Mouse (Mus musculus): ENCODE data around the gene Exosc10. TPM values are rescaled to one million over a fixed set of nuclear protein-coding genes. Genes with fewer than 3 reads are reported as not detected.

Gene Exosc10
- polyA plus RNA-seq, 1 experiment from 2014 or later: 101 TPM

GRCm38 (mm10) chr4:148562676-148563075, 4.4 kb downstream of the Exosc10 start:
- 0 out of 2 replicates have a peak, but pooled peaks cover 3% of the 10 kb centered on the region for H3K4me1 ChIP-seq (ENCODE audit: control insufficient read depth, insufficient read depth, low read length)
- H3K9ac ChIP-seq (ENCODE audit: low read depth, low read length): no peak overlapping the region
- ATAC-seq (ENCODE audit: low FRiP score, low TSS enrichment): no peak
- H3K4me2 ChIP-seq (replicated peaks; ENCODE audit: low read depth, low read length): no peak overlapping the region
- no peaks in the 10 kb centered on the region for H3K9me3 ChIP-seq (ENCODE audit: control insufficient read depth, low read length)
- 97% methylated on average over 17 of the region's 17 CpGs for WGBS
- H3K27ac ChIP-seq (ENCODE audit: low read depth, low read length): no peak overlapping the region
- H3K4me3 ChIP-seq (ENCODE audit: low read length): no peak overlapping the region
- no peaks in the 10 kb centered on the region for H3K27me3 ChIP-seq (ENCODE audit: control insufficient read depth, insufficient read depth, low read length)
- peaks cover 78% of the 10 kb centered on the region for H3K36me3 ChIP-seq (ENCODE audit: control insufficient read depth, insufficient read depth, low read length)

GRCm38 (mm10) chr4:148563595-148563994, 5.4 kb downstream of the Exosc10 start:
- ATAC-seq (ENCODE audit: low FRiP score, low TSS enrichment): no peak
- Histone ChIP-seq H3K4me3 (ENCODE audit: low read length) (no peak overlapping the region), H3K9ac (ENCODE audit: low read depth, low read length) (no peak overlapping the region), H3K27ac (ENCODE audit: low read depth, low read length) (no peak overlapping the region), H3K4me2 (replicated peaks; ENCODE audit: low read depth, low read length) (no peak overlapping the region), H3K36me3 (ENCODE audit: control insufficient read depth, insufficient read depth, low read length) (peaks cover 87% of the 10 kb centered on the region), H3K9me3 (ENCODE audit: control insufficient read depth, low read length) (no peaks in the 10 kb centered on the region), H3K4me1 (ENCODE audit: control insufficient read depth, insufficient read depth, low read length) (0 out of 2 replicates have a peak, but pooled peaks cover 3% of the 10 kb centered on the region), H3K27me3 (ENCODE audit: control insufficient read depth, insufficient read depth, low read length) (no peaks in the 10 kb centered on the region)
- 92% methylated on average over 12 of the region's 12 CpGs for WGBS

DNA sequence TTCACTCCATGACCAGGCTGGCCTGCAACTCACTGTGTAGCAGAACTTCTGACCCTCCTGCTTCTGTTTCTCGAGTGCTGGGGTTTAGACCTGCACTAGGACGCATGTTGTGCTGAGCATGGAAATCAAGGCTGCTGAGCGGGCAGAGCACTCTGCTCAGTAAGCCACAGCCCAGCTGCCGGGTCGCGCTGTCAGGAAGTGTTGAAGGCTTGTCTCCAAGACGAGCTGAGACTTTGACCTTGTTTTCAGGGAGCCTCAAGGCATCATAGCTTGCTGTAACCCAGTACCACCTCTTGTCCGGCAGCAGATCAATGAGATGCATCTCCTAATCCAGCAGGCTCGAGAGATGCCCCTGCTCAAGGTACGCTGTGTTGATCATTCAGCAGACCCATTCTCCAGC, 11.9 kb downstream of the Exosc10 start:
- H3K4me1 ChIP-seq (ENCODE audit: control insufficient read depth, insufficient read depth, low read length): no peaks in the 10 kb centered on the region
- WGBS: 92% methylated on average over 10 of the region's 10 CpGs
- peaks cover 98% of the 10 kb centered on the region for H3K36me3 ChIP-seq (ENCODE audit: control insufficient read depth, insufficient read depth, low read length)
- H3K4me2 ChIP-seq (replicated peaks; ENCODE audit: low read depth, low read length): no peak overlapping the region
- no peak overlapping the region for H3K4me3 ChIP-seq (ENCODE audit: low read length)
- H3K27ac ChIP-seq (ENCODE audit: low read depth, low read length): no peak overlapping the region
- no peaks in the 10 kb centered on the region for H3K9me3 ChIP-seq (ENCODE audit: control insufficient read depth, low read length)
- no peak overlapping the region for H3K9ac ChIP-seq (ENCODE audit: low read depth, low read length)
- no peaks in the 10 kb centered on the region for H3K27me3 ChIP-seq (ENCODE audit: control insufficient read depth, insufficient read depth, low read length)
- ATAC-seq (ENCODE audit: low FRiP score, low TSS enrichment): no peak

DNA sequence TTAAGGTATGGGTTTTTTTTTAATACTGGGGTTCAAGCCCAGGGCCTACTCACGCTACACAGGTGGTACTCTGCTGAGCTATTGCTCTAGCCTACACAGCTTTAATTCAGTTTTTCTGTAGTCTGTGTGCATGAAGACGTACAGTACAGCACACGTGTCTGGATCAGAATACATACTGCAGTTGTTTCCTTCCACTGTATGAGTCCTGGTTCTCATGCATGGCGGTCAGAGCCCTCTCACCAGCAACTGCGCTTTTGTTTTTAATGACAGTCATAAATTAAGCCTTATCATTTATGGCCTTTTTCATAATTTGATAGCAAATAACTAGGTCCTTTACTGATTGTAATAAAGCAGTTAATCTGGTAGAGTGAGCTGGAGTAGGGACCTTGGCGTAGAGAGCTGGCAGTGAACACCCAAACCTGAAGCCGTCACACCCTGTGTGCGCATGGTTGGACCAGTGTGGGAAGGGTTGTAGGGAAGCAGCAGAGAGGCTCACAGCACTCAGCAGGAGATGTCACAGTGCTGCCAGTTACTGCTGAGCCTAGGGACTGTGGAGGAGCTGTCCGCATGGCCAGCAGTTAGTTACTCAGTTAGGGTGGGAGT, 12.6 kb downstream of the Exosc10 start:
- H3K4me1 ChIP-seq (ENCODE audit: control insufficient read depth, insufficient read depth, low read length): no peaks in the 10 kb centered on the region
- no peaks in the 10 kb centered on the region for H3K9me3 ChIP-seq (ENCODE audit: control insufficient read depth, low read length)
- H3K4me2 ChIP-seq (replicated peaks; ENCODE audit: low read depth, low read length): no peak overlapping the region
- WGBS: 93% methylated on average over 9 of the region's 9 CpGs
- H3K36me3 ChIP-seq (ENCODE audit: control insufficient read depth, insufficient read depth, low read length): peaks cover 98% of the 10 kb centered on the region
- H3K27me3 ChIP-seq (ENCODE audit: control insufficient read depth, insufficient read depth, low read length): no peaks in the 10 kb centered on the region
- no peak overlapping the region for H3K9ac ChIP-seq (ENCODE audit: low read depth, low read length)
- no peak overlapping the region for H3K27ac ChIP-seq (ENCODE audit: low read depth, low read length)
- no peak overlapping the region for H3K4me3 ChIP-seq (ENCODE audit: low read length)
- ATAC-seq (ENCODE audit: low FRiP score, low TSS enrichment): no peak

- Histone ChIP-seq H3K9me3 (ENCODE audit: control insufficient read depth, low read length) (no peaks in the 10 kb centered on the region), H3K4me2 (replicated peaks; ENCODE audit: low read depth, low read length) (no peak overlapping the region), H3K4me1 (ENCODE audit: control insufficient read depth, insufficient read depth, low read length) (no peaks in the 10 kb centered on the region), H3K27ac (ENCODE audit: low read depth, low read length) (no peak overlapping the region), H3K4me3 (ENCODE audit: low read length) (no peak overlapping the region), H3K9ac (ENCODE audit: low read depth, low read length) (no peak overlapping the region), H3K27me3 (ENCODE audit: control insufficient read depth, insufficient read depth, low read length) (no peaks in the 10 kb centered on the region), H3K36me3 (ENCODE audit: control insufficient read depth, insufficient read depth, low read length) (peaks cover 97% of the 10 kb centered on the region)
- ATAC-seq (ENCODE audit: low FRiP score, low TSS enrichment): no peak
- WGBS: 94% methylated on average over 7 of the region's 7 CpGs
These were observed 15.0 kb downstream of the Exosc10 start for GRCm38 (mm10) chr4:148573222-148573621.

- Histone ChIP-seq H3K9me3 (ENCODE audit: control insufficient read depth, low read length) (no peaks in the 10 kb centered on the region), H3K36me3 (ENCODE audit: control insufficient read depth, insufficient read depth, low read length) (peaks cover 68% of the 10 kb centered on the region), H3K9ac (ENCODE audit: low read depth, low read length) (no peak overlapping the region), H3K4me2 (replicated peaks; ENCODE audit: low read depth, low read length) (no peak overlapping the region), H3K27me3 (ENCODE audit: control insufficient read depth, insufficient read depth, low read length) (no peaks in the 10 kb centered on the region), H3K4me1 (ENCODE audit: control insufficient read depth, insufficient read depth, low read length) (no peaks in the 10 kb centered on the region), H3K27ac (ENCODE audit: low read depth, low read length) (no peak overlapping the region), H3K4me3 (ENCODE audit: low read length) (no peak overlapping the region)
- WGBS: 90% methylated on average over 9 of the region's 9 CpGs
- ATAC-seq (ENCODE audit: low FRiP score, low TSS enrichment): no peak
These were observed 22.5 kb downstream of the Exosc10 start for GRCm38 (mm10) chr4:148580765-148581164.

DNA sequence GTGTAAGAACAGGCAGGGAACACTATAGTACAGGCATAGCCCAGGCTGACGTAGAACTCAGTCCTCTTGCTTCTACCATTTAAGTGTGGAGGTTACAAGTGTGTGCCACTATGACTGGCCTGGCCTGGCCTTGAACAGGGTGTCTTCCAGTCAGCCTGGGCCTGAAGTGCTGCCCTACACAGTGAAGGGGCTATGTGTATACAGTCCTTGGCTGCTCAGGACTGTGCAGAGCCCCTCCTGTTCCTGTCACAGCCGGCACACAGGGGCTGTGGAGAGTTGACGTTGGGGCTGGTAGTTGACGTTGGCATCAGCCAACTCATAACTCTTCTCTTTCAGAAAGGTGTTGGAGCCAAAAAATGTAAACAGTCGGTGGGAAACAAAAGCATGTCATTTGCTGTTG, 23.2 kb downstream of the Exosc10 start:
- no peak overlapping the region for H3K4me3 ChIP-seq (ENCODE audit: low read length)
- no peak overlapping the region for H3K27ac ChIP-seq (ENCODE audit: low read depth, low read length)
- ATAC-seq (ENCODE audit: low FRiP score, low TSS enrichment): no peak
- WGBS: 79% methylated on average over 5 of the region's 5 CpGs
- H3K9ac ChIP-seq (ENCODE audit: low read depth, low read length): no peak overlapping the region
- H3K36me3 ChIP-seq (ENCODE audit: control insufficient read depth, insufficient read depth, low read length): peaks cover 61% of the 10 kb centered on the region
- no peak overlapping the region for H3K4me2 ChIP-seq (replicated peaks; ENCODE audit: low read depth, low read length)
- no peaks in the 10 kb centered on the region for H3K27me3 ChIP-seq (ENCODE audit: control insufficient read depth, insufficient read depth, low read length)
- no peaks in the 10 kb centered on the region for H3K4me1 ChIP-seq (ENCODE audit: control insufficient read depth, insufficient read depth, low read length)
- no peaks in the 10 kb centered on the region for H3K9me3 ChIP-seq (ENCODE audit: control insufficient read depth, low read length)

- H3K4me2 ChIP-seq (replicated peaks; ENCODE audit: low read depth, low read length): no peak overlapping the region
- WGBS: 72% methylated on average over 4 of the region's 4 CpGs
These were observed 25.0 kb downstream of the Exosc10 start for GRCm38 (mm10) chr4:148583257-148583656.

GRCm38 (mm10) chr4:148586648-148587047, 28.4 kb downstream of the Exosc10 start:
- H3K9me3 ChIP-seq (ENCODE audit: control insufficient read depth, low read length): no peaks in the 10 kb centered on the region
- peaks cover 4% of the 10 kb centered on the region; the same call in 1 of the 2 replicates for H3K4me1 ChIP-seq (ENCODE audit: control insufficient read depth, insufficient read depth, low read length)
- H3K36me3 ChIP-seq (ENCODE audit: control insufficient read depth, insufficient read depth, low read length): peaks cover 10% of the 10 kb centered on the region
- no peak overlapping the region for H3K27ac ChIP-seq (ENCODE audit: low read depth, low read length)
- ATAC-seq (ENCODE audit: low FRiP score, low TSS enrichment): no peak
- no peak overlapping the region for H3K9ac ChIP-seq (ENCODE audit: low read depth, low read length)
- no peak overlapping the region for H3K4me3 ChIP-seq (ENCODE audit: low read length)
- no peaks in the 10 kb centered on the region for H3K27me3 ChIP-seq (ENCODE audit: control insufficient read depth, insufficient read depth, low read length)
- H3K4me2 ChIP-seq (replicated peaks; ENCODE audit: low read depth, low read length): no peak overlapping the region
- WGBS: 74% methylated on average over 9 of the region's 9 CpGs

More at GRCm38 (mm10) chr4:148583257-148583656, 25.0 kb downstream of the Exosc10 start:
- Histone ChIP-seq H3K4me1 (ENCODE audit: control insufficient read depth, insufficient read depth, low read length) (no peaks in the 10 kb centered on the region), H3K9ac (ENCODE audit: low read depth, low read length) (no peak overlapping the region), H3K36me3 (ENCODE audit: control insufficient read depth, insufficient read depth, low read length) (peaks cover 44% of the 10 kb centered on the region), H3K9me3 (ENCODE audit: control insufficient read depth, low read length) (no peaks in the 10 kb centered on the region), H3K4me3 (ENCODE audit: low read length) (no peak overlapping the region), H3K27me3 (ENCODE audit: control insufficient read depth, insufficient read depth, low read length) (no peaks in the 10 kb centered on the region), H3K27ac (ENCODE audit: low read depth, low read length) (no peak overlapping the region)
- no peak for ATAC-seq (ENCODE audit: low FRiP score, low TSS enrichment)
